Mouse (Mus musculus) embryonic facial prominence, embryonic 11.5 days (tissue): ENCODE data around the gene Gm45753. TPM values are rescaled to one million over a fixed set of nuclear protein-coding genes. Genes with fewer than 3 reads are reported as not detected.

Source experiments
- ATAC-seq: fragments of 200-750 bp; cut with Nextera tagmentation; replicated peaks from 2 replicates; pipeline ENCODE4 v1.8.0; 2017; ENCODE audit warnings: low read depth; ENCODE audit not compliant: insufficient number of reproducible peaks, low FRiP score, low TSS enrichment
- DNase-seq: peaks from one replicate; pipeline ENCODE4 v3.0.0-alpha.2; 2015; ENCODE audit warnings: low spot score
- H3K27ac ChIP-seq: fragments of 300-500 bp; sonication (generic); replicated peaks from 2 replicates; pipeline ENCODE4 v1.5.1; 2014; ENCODE audit warnings: mild to moderate bottlenecking, low read depth, low read length, control low read depth
- H3K27me3 ChIP-seq: fragments of 300-500 bp; sonication (generic); 2 replicates; pipeline ENCODE4 v1.6.1; 2014; ENCODE audit warnings: mild to moderate bottlenecking, low read length, moderate library complexity, mixed read lengths; ENCODE audit not compliant: control insufficient read depth, insufficient read depth
- H3K36me3 ChIP-seq: fragments of 300-500 bp; sonication (generic); replicated peaks from 2 replicates; pipeline ENCODE4 v1.6.1; 2014; ENCODE audit warnings: low read depth, mild to moderate bottlenecking, low read length, moderate library complexity, mixed read lengths; ENCODE audit not compliant: control insufficient read depth, insufficient read depth
- H3K4me1 ChIP-seq: fragments of 300-500 bp; sonication (generic); 2 replicates; pipeline ENCODE4 v1.6.1; 2014; ENCODE audit warnings: low read length, mixed read lengths; ENCODE audit not compliant: control insufficient read depth, insufficient read depth
- H3K4me2 ChIP-seq: fragments of 300-500 bp; sonication (generic); 2 replicates; pipeline ENCODE4 v1.6.1; 2014; ENCODE audit warnings: low read depth, mild to moderate bottlenecking, control low read depth, low read length, moderate library complexity
- H3K4me3 ChIP-seq: fragments of 300-500 bp; sonication (generic); 2 replicates; pipeline ENCODE4 v1.5.1; 2014; ENCODE audit warnings: low read depth, low read length, control low read depth
- H3K9ac ChIP-seq: fragments of 300-500 bp; sonication (generic); replicated peaks from 2 replicates; pipeline ENCODE4 v1.6.1; 2014; ENCODE audit warnings: mild to moderate bottlenecking, control low read depth, low read length
- H3K9me3 ChIP-seq: fragments of 300-500 bp; sonication (generic); replicated peaks from 2 replicates; pipeline ENCODE4 v1.6.1; 2016; ENCODE audit warnings: mild to moderate bottlenecking, low read length, inconsistent platforms, mixed read lengths; ENCODE audit not compliant: control insufficient read depth
- WGBS: fragments of 180-500 bp; shearing (Covaris S2); extraction: QIAGEN DNeasy Blood & Tissue Kit; methylation state at CpG from one replicate; pipeline ENCODE4 v1.1.7; 2014; 5-methylcytosine and 5-hydroxymethylcytosine counted together
- polyA plus RNA-seq: library from polyadenylated mRNA; unstranded; fragments of >200 nt; fragmentation: Nextera tagmentation; extraction: Ambion mirVana; gene quantifications from 2 replicates; pipeline ENCODE4 v1.2.1, GENCODE M21; 2014

The Gm45753 gene
- polyA plus RNA-seq, 1 experiment from 2014 or later: not detected

DNA sequence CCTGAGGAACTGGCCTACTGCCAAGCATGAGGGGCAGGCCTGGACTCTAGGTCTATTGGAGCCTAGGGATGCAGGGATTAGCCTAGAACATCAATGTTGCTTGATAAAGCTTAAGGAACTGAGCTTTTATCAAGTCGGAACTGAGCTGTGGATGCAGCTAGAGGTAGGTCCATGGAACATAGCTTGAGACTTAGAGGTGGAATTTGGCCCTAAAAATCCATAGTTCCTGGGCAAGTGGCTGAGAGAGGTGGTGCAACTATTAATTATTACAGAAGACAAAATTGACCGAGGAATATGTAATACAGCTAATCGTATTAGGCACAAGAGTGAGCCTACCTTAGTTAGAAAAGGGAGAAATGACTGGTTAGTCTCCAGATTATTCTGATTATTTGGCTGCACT is 3.9 kb downstream of the Gm45753 start:
- Histone ChIP-seq H3K36me3 (no peaks in the 10 kb centered on the region), H3K4me1 (no peaks in the 10 kb centered on the region), H3K4me3 (no peak overlapping the region), H3K9ac (no peak overlapping the region), H3K4me2 (no peak overlapping the region), H3K27ac (no peak overlapping the region), H3K27me3 (no peaks in the 10 kb centered on the region), H3K9me3 (no peaks in the 10 kb centered on the region)
- ATAC-seq (no peak), DNase-seq (no peak)
- WGBS: 91% methylated on average over 3 of the region's 3 CpGs

DNA sequence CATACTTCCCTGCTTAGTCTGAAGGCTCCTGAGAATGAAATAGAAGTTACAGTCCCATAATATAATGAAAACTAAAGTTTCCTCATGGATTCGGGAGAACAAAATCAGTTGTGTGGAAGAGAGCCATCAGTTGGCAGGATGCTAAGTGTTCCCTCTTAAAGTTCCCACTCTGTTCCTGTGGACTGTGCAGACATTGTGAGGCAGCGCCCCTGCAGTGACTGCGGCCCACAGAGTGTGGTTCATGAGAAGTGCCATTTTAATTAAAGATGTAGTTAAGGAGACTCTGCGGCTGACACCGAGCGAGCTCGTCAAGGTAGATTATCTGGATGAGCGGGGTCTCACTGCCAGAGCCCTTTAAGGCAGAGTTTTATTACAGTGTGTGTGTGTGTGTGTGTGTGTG is 5.9 kb downstream of the Gm45753 start:
- H3K4me3 ChIP-seq: no peak overlapping the region
- H3K9me3 ChIP-seq: no peaks in the 10 kb centered on the region
- no peak overlapping the region for H3K4me2 ChIP-seq
- 74% methylated on average over 8 of the region's 8 CpGs for WGBS
- no peaks in the 10 kb centered on the region for H3K4me1 ChIP-seq
- no peaks in the 10 kb centered on the region for H3K36me3 ChIP-seq
- H3K9ac ChIP-seq: no peak overlapping the region
- no peak overlapping the region for H3K27ac ChIP-seq
- DNase-seq: no peak
- ATAC-seq: no peak
- H3K27me3 ChIP-seq: no peaks in the 10 kb centered on the region

DNA sequence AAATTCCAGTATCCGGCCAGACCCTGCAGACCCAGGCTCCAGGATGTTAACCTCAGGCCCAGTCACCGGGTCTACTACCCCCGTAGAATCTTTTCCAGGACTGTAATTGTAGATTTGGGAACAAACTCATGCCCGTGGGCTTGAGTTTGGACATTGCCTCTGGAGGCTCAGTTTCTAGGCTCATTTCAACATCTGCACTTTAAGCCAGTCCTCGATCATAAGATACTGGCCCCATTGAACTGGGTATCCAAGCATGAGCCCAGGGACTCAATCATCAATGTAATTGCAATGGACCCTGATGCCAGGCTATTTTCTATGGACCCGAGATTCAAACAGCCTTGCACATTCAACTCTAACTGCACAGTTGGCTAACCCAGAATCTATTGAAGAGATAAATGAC is 13.0 kb downstream of the Gm45753 start:
- no peak overlapping the region for H3K9ac ChIP-seq

DNA sequence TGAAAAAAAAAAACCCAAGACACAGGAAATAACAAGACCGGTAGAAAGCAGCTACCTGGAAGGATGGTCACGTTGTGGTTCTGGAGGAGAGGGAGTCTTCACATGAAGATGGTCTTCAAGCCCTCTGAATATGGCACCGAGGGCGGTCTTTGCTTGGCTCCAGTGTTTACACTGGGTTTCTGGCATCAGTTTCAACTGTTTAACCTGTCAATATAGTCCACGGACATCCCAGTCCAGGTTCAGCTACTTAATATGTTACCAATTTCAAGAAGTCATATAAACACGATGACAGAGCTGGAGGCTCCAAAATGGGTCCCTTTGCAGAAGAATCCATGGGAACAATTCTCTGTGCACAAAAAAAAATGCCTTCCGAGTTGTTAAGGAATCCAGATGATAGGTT is 13.6 kb downstream of the Gm45753 start, which contains the start of gene Klkb1:
Klkb1 (minus strand) TSS at position 173 of the 400 bp plus-strand sequence.
- no peak for DNase-seq

More for the DNA sequence above, 13.0 kb downstream of the Gm45753 start:
- no peaks in the 10 kb centered on the region for H3K4me1 ChIP-seq
- DNase-seq (no peak), ATAC-seq (no peak)
- no peaks in the 10 kb centered on the region for H3K36me3 ChIP-seq
- H3K4me3 ChIP-seq: no peak overlapping the region
- no peaks in the 10 kb centered on the region for H3K27me3 ChIP-seq
- H3K4me2 ChIP-seq: no peak overlapping the region
- no peaks in the 10 kb centered on the region for H3K9me3 ChIP-seq
- no peak overlapping the region for H3K27ac ChIP-seq
- 84% methylated on average over 6 of the region's 6 CpGs for WGBS

DNA sequence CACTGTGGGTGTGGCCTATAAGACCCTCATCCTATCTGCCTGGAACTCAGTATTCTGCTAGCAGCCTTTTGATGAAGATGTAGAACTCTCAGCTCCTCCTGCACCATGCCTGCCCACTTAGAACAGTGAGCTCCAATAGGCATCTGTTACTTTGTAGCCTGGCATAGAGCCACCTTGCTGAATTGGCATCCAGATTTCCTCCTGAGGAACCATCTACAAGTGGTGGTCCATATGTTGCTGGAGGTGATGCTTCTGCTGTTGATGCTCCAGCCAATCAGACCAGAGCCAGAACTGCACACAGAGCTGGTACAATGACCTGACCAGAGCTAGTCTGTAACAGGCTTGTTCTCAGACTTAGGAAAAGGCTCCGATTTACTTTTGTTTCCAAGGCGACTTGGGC is 16.5 kb downstream of the Gm45753 start:
- DNase-seq (no peak), ATAC-seq (no peak)
- Histone ChIP-seq H3K4me2 (no peak overlapping the region), H3K9ac (no peak overlapping the region), H3K27ac (no peak overlapping the region), H3K27me3 (no peaks in the 10 kb centered on the region), H3K4me3 (no peak overlapping the region), H3K36me3 (no peaks in the 10 kb centered on the region), H3K9me3 (no peaks in the 10 kb centered on the region), H3K4me1 (no peaks in the 10 kb centered on the region)
- WGBS: 82% methylated on average over 2 of the region's 2 CpGs

More for the DNA sequence above, 13.6 kb downstream of the Gm45753 start, which contains the start of gene Klkb1:
- 89% methylated on average over 7 of the region's 7 CpGs for WGBS
- Histone ChIP-seq H3K9ac (no peak within 1 kb of the TSS), H3K4me1 (no peaks in the 10 kb centered on the region), H3K4me2 (no peak within 1 kb of the TSS), H3K27me3 (no peaks in the 10 kb centered on the region), H3K27ac (no peak within 1 kb of the TSS), H3K36me3 (no peaks in the 10 kb centered on the region), H3K9me3 (no peaks in the 10 kb centered on the region), H3K4me3 (no peak within 1 kb of the TSS)
- no peak for ATAC-seq

DNA sequence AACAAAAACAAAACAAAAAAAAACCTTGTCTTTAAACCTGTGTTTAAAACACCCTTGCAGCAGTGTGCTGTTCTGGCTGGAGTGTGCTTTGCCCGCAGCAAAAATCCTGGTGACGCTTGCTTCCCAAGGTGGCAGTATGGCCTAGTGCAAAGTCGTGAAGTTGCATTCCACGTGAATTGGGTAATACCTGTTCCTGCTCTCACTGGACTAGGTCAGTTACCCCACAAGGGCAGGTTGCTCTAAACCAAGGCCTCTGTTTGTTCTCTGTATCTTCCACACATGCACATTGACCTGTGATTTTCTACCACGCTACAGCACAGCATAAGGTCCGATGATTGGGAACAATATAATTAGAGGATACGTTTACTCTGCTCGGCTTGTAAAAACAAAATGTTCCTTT is 26.6 kb downstream of the Gm45753 start:
- H3K9ac ChIP-seq: no peak overlapping the region
- H3K36me3 ChIP-seq: no peaks in the 10 kb centered on the region
- no peak overlapping the region for H3K4me3 ChIP-seq
- H3K4me2 ChIP-seq: no peak overlapping the region
- H3K4me1 ChIP-seq: no peaks in the 10 kb centered on the region
- ATAC-seq (no peak), DNase-seq (no peak)
- H3K27me3 ChIP-seq: no peaks in the 10 kb centered on the region
- H3K27ac ChIP-seq: no peak overlapping the region
- WGBS: 72% methylated on average over 8 of the region's 8 CpGs
- H3K9me3 ChIP-seq: no peaks in the 10 kb centered on the region

DNA sequence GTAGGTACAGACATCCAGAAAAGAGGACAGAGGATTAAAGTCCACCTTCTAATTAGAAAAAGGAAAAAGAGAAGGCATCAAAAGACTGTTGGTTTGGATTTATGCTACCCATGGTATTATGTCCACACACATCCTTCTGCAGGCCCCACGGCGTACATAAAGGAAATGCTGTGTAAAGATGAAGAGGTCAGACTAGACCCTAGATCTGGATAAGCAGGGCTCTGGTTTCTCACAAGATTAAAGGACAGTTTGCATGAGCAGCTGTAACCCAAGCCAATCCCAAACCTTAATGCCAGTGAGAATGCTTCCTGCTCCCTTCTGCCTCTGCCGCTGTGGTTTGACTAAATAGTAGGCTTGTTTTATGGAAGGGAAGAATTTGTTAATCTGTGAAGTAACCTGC is 30.8 kb downstream of the Gm45753 start:
- H3K9me3 ChIP-seq: no peaks in the 10 kb centered on the region
- no peaks in the 10 kb centered on the region for H3K36me3 ChIP-seq
- H3K4me2 ChIP-seq: no peak overlapping the region
- DNase-seq (no peak), ATAC-seq (0 out of 2 replicates have a peak, but pooled peaks have one; percentile 52)
- 75% methylated on average over 3 of the region's 3 CpGs for WGBS
- no peak overlapping the region for H3K9ac ChIP-seq
- H3K27me3 ChIP-seq: no peaks in the 10 kb centered on the region
- no peak overlapping the region for H3K27ac ChIP-seq
- H3K4me3 ChIP-seq: no peak overlapping the region
- H3K4me1 ChIP-seq: no peaks in the 10 kb centered on the region

DNA sequence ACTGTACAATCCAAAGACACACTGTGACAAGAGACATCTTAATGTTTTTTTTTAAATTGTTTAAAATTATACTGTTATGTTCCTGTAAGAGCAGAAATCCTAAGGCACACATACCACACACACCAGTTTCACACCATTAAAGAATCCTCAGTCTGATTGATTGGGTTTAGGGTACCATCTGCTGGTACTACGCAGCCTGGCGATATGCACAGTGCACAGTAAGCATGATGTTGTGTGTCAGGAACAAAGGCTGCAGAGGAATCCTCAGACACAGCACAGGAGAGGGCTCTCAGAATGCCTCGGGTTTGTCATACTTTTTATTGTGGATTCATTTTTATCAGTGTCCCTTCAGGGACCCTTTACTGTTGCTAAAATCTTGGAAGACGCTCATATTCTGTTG is 33.9 kb downstream of the Gm45753 start:
- H3K4me1 ChIP-seq: no peaks in the 10 kb centered on the region
- H3K27me3 ChIP-seq: no peaks in the 10 kb centered on the region
- ATAC-seq (no peak), DNase-seq (no peak)
- no peak overlapping the region for H3K4me3 ChIP-seq
- H3K36me3 ChIP-seq: no peaks in the 10 kb centered on the region
- 85% methylated on average over 4 of the region's 4 CpGs for WGBS
- H3K9ac ChIP-seq: no peak overlapping the region
- no peaks in the 10 kb centered on the region for H3K9me3 ChIP-seq
- no peak overlapping the region for H3K27ac ChIP-seq
- no peak overlapping the region for H3K4me2 ChIP-seq
